Mouse (Mus musculus) CH12.LX (cell line): ENCODE measurements around the gene Eif4e1b. TPM values are rescaled to one million over a fixed set of nuclear protein-coding genes. Genes with fewer than 3 reads are reported as not detected.

Experiments used
- DNase-seq: peaks from one replicate; pipeline ENCODE4 v3.0.0-alpha.2; 2013; ENCODE audit errors: extremely low read depth
- H3K27ac ChIP-seq: 2 replicates; pipeline ENCODE4 v1.5.1; 2012; ENCODE audit warnings: low read depth, mild to moderate bottlenecking, control low read depth, moderate library complexity; ENCODE audit not compliant: insufficient read depth
- H3K27me3 ChIP-seq: replicated peaks from 2 replicates; pipeline ENCODE3; 2012; ENCODE audit warnings: inconsistent platforms
- H3K36me3 ChIP-seq, 2 experiments: replicated peaks in 1 of 2; 2 replicates each; pipeline versions ENCODE3 to v1.6.1; 2012; ENCODE audit warnings: inconsistent platforms in 1 of 2, low read length in 1 of 2, mild to moderate bottlenecking in 1 of 2, mixed read lengths in 1 of 2, moderate library complexity in 1 of 2; ENCODE audit not compliant: control insufficient read depth in 1 of 2, insufficient read depth in 1 of 2
- H3K4me1 ChIP-seq, 2 experiments: 2 replicates each; pipeline ENCODE4 v1.6.1; 2012; ENCODE audit warnings: inconsistent platforms in 1 of 2, moderate library complexity in 1 of 2; ENCODE audit not compliant: insufficient read depth in 2 of 2, control insufficient read depth in 1 of 2
- H3K4me2 ChIP-seq: 2 replicates; pipeline ENCODE4 v1.6.1; 2012; ENCODE audit warnings: low read depth, mild to moderate bottlenecking, control low read depth; ENCODE audit not compliant: poor library complexity, insufficient read depth, severe bottlenecking
- H3K4me3 ChIP-seq, 3 experiments: fragments of 150-350 bp in 1 of 3; sonication (generic) in 1 of 3; replicated peaks in 1 of 3; 2 replicates each; pipeline versions ENCODE3 to v1.5.1; 2011 to 2012; ENCODE audit warnings: low read depth in 2 of 3, low read length in 2 of 3, mild to moderate bottlenecking in 2 of 3, moderate library complexity in 2 of 3, control low read depth in 1 of 3, improper control_type of control experiment in 1 of 3, inconsistent platforms in 1 of 3, mixed read lengths in 1 of 3; ENCODE audit not compliant: poor library complexity in 1 of 3
- H3K79me2 ChIP-seq: replicated peaks from 2 replicates; pipeline ENCODE4 v1.6.1; 2012; ENCODE audit warnings: mild to moderate bottlenecking, moderate library complexity; ENCODE audit not compliant: control insufficient read depth, poor library complexity, insufficient read depth, severe bottlenecking; ENCODE audit errors: extremely low read depth
- H3K9ac ChIP-seq: 2 replicates; pipeline ENCODE4 v1.6.1; 2012; ENCODE audit warnings: low read depth, mild to moderate bottlenecking, control low read depth, moderate library complexity; ENCODE audit not compliant: insufficient read depth
- H3K9me3 ChIP-seq: replicated peaks from 2 replicates; pipeline ENCODE3; 2012; ENCODE audit warnings: low read length, inconsistent platforms, mixed read lengths
- BHLHE40 ChIP-seq: IDR thresholded peaks from 2 replicates; pipeline ENCODE4 v1.6.1; 2011; ENCODE audit warnings: mild to moderate bottlenecking, low read depth, low read length, improper control_type of control experiment
- CTCF ChIP-seq, 2 experiments: IDR thresholded peaks in 1 of 2; conservative IDR thresholded peaks in 1 of 2; 2 replicates each; pipeline ENCODE4 v1.5.1; 2011 to 2012; ENCODE audit warnings: low read depth in 2 of 2, low read length in 2 of 2, improper control_type of control experiment in 1 of 2, inconsistent platforms in 1 of 2, mild to moderate bottlenecking in 1 of 2, moderate library complexity in 1 of 2
- E2F4 ChIP-seq: IDR thresholded peaks from 2 replicates; pipeline ENCODE4 v1.6.1; 2011; ENCODE audit warnings: low read depth, low read length, improper control_type of control experiment; ENCODE audit not compliant: insufficient replicate concordance
- ELF1 ChIP-seq: IDR thresholded peaks from 2 replicates; pipeline ENCODE4 v1.6.1; 2014; ENCODE audit warnings: low read depth, mild to moderate bottlenecking, inconsistent platforms, low read length, improper control_type of control experiment
- ETS1 ChIP-seq: conservative IDR thresholded peaks from 2 replicates; pipeline ENCODE4 v1.6.1; 2012; ENCODE audit warnings: low read depth, mild to moderate bottlenecking, inconsistent platforms, low read length, improper control_type of control experiment, moderate library complexity
- IRF4 ChIP-seq: IDR thresholded peaks from 2 replicates; pipeline ENCODE4 v1.6.1; 2014; ENCODE audit warnings: low read depth, mild to moderate bottlenecking, inconsistent platforms, low read length, improper control_type of control experiment
- JUN ChIP-seq: IDR thresholded peaks from 2 replicates; pipeline ENCODE4 v1.6.1; 2011; ENCODE audit warnings: low read depth, mild to moderate bottlenecking, low read length, improper control_type of control experiment, moderate library complexity; ENCODE audit not compliant: insufficient read depth
- JUND ChIP-seq: conservative IDR thresholded peaks from 2 replicates; pipeline ENCODE4 v1.6.1; 2011; ENCODE audit warnings: low read depth, low read length, improper control_type of control experiment
- KAT2A ChIP-seq: IDR thresholded peaks from 2 replicates; pipeline ENCODE4 v1.6.1; 2012; ENCODE audit warnings: low read length, improper control_type of control experiment, inconsistent platforms; ENCODE audit not compliant: insufficient replicate concordance
- MAFK ChIP-seq: IDR thresholded peaks from 2 replicates; pipeline ENCODE4 v1.6.1; 2011; ENCODE audit warnings: low read length, improper control_type of control experiment; ENCODE audit not compliant: insufficient replicate concordance
- MAX ChIP-seq: IDR thresholded peaks from 2 replicates; pipeline ENCODE4 v1.6.1; 2011; ENCODE audit warnings: low read length, improper control_type of control experiment
- MAZ ChIP-seq: IDR thresholded peaks from 2 replicates; pipeline ENCODE4 v1.6.1; 2012; ENCODE audit warnings: low read depth, mild to moderate bottlenecking, inconsistent platforms, low read length, improper control_type of control experiment, moderate library complexity
- MEF2A ChIP-seq: IDR thresholded peaks from 2 replicates; pipeline ENCODE4 v1.6.1; 2014; ENCODE audit warnings: low read depth, mild to moderate bottlenecking, inconsistent platforms, low read length, improper control_type of control experiment, borderline replicate concordance
- NELFE ChIP-seq: IDR thresholded peaks from 2 replicates; pipeline ENCODE4 v1.6.1; 2011; ENCODE audit warnings: low read depth, low read length, improper control_type of control experiment
- NRF1 ChIP-seq: IDR thresholded peaks from 2 replicates; pipeline ENCODE4 v1.6.1; 2014; ENCODE audit warnings: low read depth, mild to moderate bottlenecking, inconsistent platforms, low read length, improper control_type of control experiment, moderate library complexity
- POLR2A ChIP-seq: IDR thresholded peaks from 2 replicates; pipeline ENCODE4 v1.6.1; 2011; ENCODE audit warnings: low read depth, mild to moderate bottlenecking, improper control_type of control experiment, low read length
- POLR2AphosphoS2 ChIP-seq: IDR thresholded peaks from 2 replicates; pipeline ENCODE4 v1.6.1; 2011; ENCODE audit warnings: low read depth, low read length, improper control_type of control experiment
- RAD21 ChIP-seq: IDR thresholded peaks from 2 replicates; pipeline ENCODE4 v1.6.1; 2011; ENCODE audit warnings: low read depth, mild to moderate bottlenecking, low read length, improper control_type of control experiment, moderate library complexity
- RCOR1 ChIP-seq: conservative IDR thresholded peaks from 2 replicates; pipeline ENCODE4 v1.6.1; 2012; ENCODE audit warnings: low read depth, mild to moderate bottlenecking, inconsistent platforms, low read length, improper control_type of control experiment
- SMC3 ChIP-seq: IDR thresholded peaks from 2 replicates; pipeline ENCODE4 v1.6.1; 2011; ENCODE audit warnings: low read depth, low read length, improper control_type of control experiment
- TCF12 ChIP-seq: IDR thresholded peaks from 2 replicates; pipeline ENCODE4 v1.6.1; 2014; ENCODE audit warnings: low read depth, mild to moderate bottlenecking, inconsistent platforms, low read length, improper control_type of control experiment
- UBTF ChIP-seq: IDR thresholded peaks from 2 replicates; pipeline ENCODE4 v1.6.1; 2012; ENCODE audit warnings: low read depth, mild to moderate bottlenecking, inconsistent platforms, low read length, improper control_type of control experiment, moderate library complexity
- ZC3H11A ChIP-seq: IDR thresholded peaks from 2 replicates; pipeline ENCODE4 v1.6.1; 2012; ENCODE audit warnings: low read depth, mild to moderate bottlenecking, inconsistent platforms, low read length, improper control_type of control experiment
- ZKSCAN1 ChIP-seq: IDR thresholded peaks from 2 replicates; pipeline ENCODE4 v1.6.1; 2012; ENCODE audit warnings: low read depth, inconsistent platforms, low read length, improper control_type of control experiment, borderline replicate concordance
- dilution Hi-C: fragments of 300-500 bp; cut with MboI; formaldehyde crosslinking; loops from 2 replicates; pipeline ENCODE4 v1.14.3; 2020; ENCODE audit warnings: low sequenced_read_pairs; ENCODE audit not compliant: extremely low pct_unique_long_range_greater_than_20kb, extremely low pct_ligation_motif_present
- in situ Hi-C: fragments of 300-500 bp; cut with MboI; formaldehyde crosslinking; loops from 3 replicates; pipeline ENCODE4 v1.14.3; 2019; ENCODE audit warnings: low sequenced_read_pairs, low pct_ligation_motif_present, low pct_unique_long_range_greater_than_20kb, mixed read lengths
- polyA plus RNA-seq: library from polyadenylated mRNA; unstranded; fragments of >175 nt; gene quantifications from 2 replicates; pipeline ENCODE4 v1.2.1, GENCODE M21; 2012; ENCODE audit warnings: low read depth; ENCODE audit not compliant: insufficient read length
- total RNA-seq, 2 experiments: library from RNA; depleted of rRNA; stranded (reverse); fragments of 300-350 nt in 1 of 2; fragments of >200 nt in 1 of 2; gene quantifications; 2 replicates each; pipeline ENCODE4 v1.2.3; 2012 to 2014

The Eif4e1b gene
- total and polyA plus RNA-seq, 3 experiments: not detected

GRCm38 (mm10) chr13:54824111-54824931 is 40.5 kb downstream of the Eif4e1b start:
- TF ChIP-seq JUND (no peak), NELFE (no peak), RAD21 (no peak), IRF4 (no peak), MAFK (no peak), NRF1 (no peak), E2F4 (no peak), ZKSCAN1 (no peak), SMC3 (no peak), ETS1 (no peak), POLR2AphosphoS2 (no peak), CTCF (conservative IDR thresholded peaks at IDR 0.05 in 1 of 2, IDR thresholded peaks at IDR 0.05 in 1 of 2; ENCODE audit: low read depth in 2 of 2, low read length in 2 of 2) (no peak), ZC3H11A (no peak)
- in situ Hi-C loops: no loop called here
- H3K4me1 ChIP-seq: peaks cover 4 to 5% of the 10 kb centered on the region in 2 experiments
- H3K27me3 ChIP-seq: peaks cover 42% of the 10 kb centered on the region
- H3K9ac ChIP-seq: no peak overlapping the region
- H3K4me3 ChIP-seq: no peak overlapping the region
- H3K36me3 ChIP-seq: no peaks in the 10 kb centered on the region
- DNase-seq: no peak
- H3K4me2 ChIP-seq: no peak overlapping the region
- H3K9me3 ChIP-seq: peaks cover 5% of the 10 kb centered on the region
- no peak overlapping the region for H3K27ac ChIP-seq
- H3K79me2 ChIP-seq: no peaks in the 10 kb centered on the region
- dilution Hi-C loops: no loop called here

GRCm38 (mm10) chr13:54827992-54828391 is 44.2 kb downstream of the Eif4e1b start:
- Histone ChIP-seq H3K4me2 (no peak overlapping the region), H3K36me3 (no peaks in the 10 kb centered on the region), H3K4me3 (no peak overlapping the region), H3K27ac (no peak overlapping the region), H3K9ac (no peak overlapping the region), H3K27me3 (peaks cover 38% of the 10 kb centered on the region), H3K4me1 (no peaks in the 10 kb centered on the region), H3K9me3 (peaks cover 5% of the 10 kb centered on the region), H3K79me2 (no peaks in the 10 kb centered on the region)
- in situ Hi-C loops (no loop called here), dilution Hi-C loops (no loop called here)
- TF ChIP-seq MEF2A (no peak), KAT2A (no peak), JUN (no peak), MAFK (no peak), ZC3H11A (no peak), BHLHE40 (no peak), E2F4 (no peak), MAX (no peak), NELFE (no peak), MAZ (no peak), UBTF (no peak), RCOR1 (no peak), POLR2A (no peak), ELF1 (no peak), IRF4 (no peak), TCF12 (no peak)
- DNase-seq: no peak
